Mouse (Mus musculus) thymus, adult 2 months (tissue): ENCODE measurements around the gene Myh13.

Source experiments
- CTCF ChIP-seq: fragments of 200-500 bp; IDR thresholded peaks from 2 replicates; pipeline ENCODE4 v1.5.1; 2012; ENCODE audit warnings: mild to moderate bottlenecking, control low read depth, low read length, moderate library complexity, borderline replicate concordance; ENCODE audit not compliant: control insufficient read depth, poor library complexity, insufficient read depth; ENCODE audit errors: extremely low read depth
- POLR2A ChIP-seq: fragments of 200-500 bp; IDR thresholded peaks from 2 replicates; pipeline ENCODE4 v1.6.1; 2012; ENCODE audit warnings: mild to moderate bottlenecking, low read length, control low read depth, moderate library complexity; ENCODE audit not compliant: control insufficient read depth, poor library complexity, insufficient read depth; ENCODE audit errors: extremely low read depth

DNA sequence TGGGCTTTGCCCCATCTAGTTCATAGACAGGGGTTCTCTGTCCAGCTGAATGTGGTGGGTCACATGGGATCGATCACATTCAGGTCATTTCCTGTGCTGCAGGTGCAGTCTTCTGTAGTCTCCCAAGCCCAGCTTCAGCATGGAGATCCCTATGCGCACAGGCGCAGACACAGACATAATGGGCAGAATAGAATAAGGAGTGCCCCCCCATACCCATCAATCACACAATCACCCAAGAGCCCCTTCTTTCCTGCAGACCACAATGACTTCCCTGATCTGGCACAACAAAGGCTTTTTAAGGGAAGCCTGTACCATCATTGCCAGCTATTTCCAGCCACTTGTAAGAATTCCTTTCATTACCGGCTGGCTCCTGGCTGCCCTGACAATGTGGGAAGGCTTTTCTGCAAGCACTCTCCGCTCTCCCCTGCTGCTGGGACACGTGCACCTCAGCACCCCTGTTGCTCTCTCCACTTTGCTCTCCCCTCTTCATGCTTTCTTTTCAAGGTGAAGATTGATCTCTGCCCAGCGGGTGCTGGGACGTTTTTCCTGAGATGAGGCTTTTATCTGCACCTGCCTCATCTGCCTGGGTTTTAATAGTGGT is 65.5 kb downstream of the Myh13 start:
- TF ChIP-seq POLR2A, result no peak
- no peak for TF ChIP-seq CTCF
